Mouse (Mus musculus) stomach, postnatal 0 days (tissue): ENCODE data around the gene Acat2.

Experiments
- CTCF ChIP-seq: IDR thresholded peaks from 2 replicates; pipeline ENCODE4 v1.5.1; 2016; ENCODE audit warnings: antibody characterized with exemption, low read depth, mild to moderate bottlenecking, moderate library complexity
- EP300 ChIP-seq: optimal IDR thresholded peaks from 2 replicates; pipeline ENCODE3; 2016; ENCODE audit warnings: antibody characterized with exemption

- TF ChIP-seq EP300 (no peak), CTCF (no peak)
Measured at GRCm38 (mm10) chr17:12967173-12967572, 6.6 kb upstream of the Acat2 start.
